Mouse (Mus musculus) limb, embryonic 12.5 days (tissue): ENCODE data around the gene Frmd6. TPM values are rescaled to one million over a fixed set of nuclear protein-coding genes. Genes with fewer than 3 reads are reported as not detected.

ENCODE experiments used
- ATAC-seq: fragments of 200-750 bp; cut with Nextera tagmentation; 2 replicates; pipeline ENCODE4 v1.8.0; 2017; ENCODE audit warnings: low read depth, moderate TSS enrichment; ENCODE audit not compliant: insufficient number of reproducible peaks, insufficient read depth, low FRiP score, low TSS enrichment
- H3K27ac ChIP-seq: fragments of 300-500 bp; sonication (generic); 2 replicates; pipeline ENCODE4 v1.5.1; 2016; ENCODE audit warnings: mild to moderate bottlenecking, moderate library complexity
- H3K27me3 ChIP-seq: fragments of 300-500 bp; sonication (generic); 2 replicates; pipeline ENCODE4 v1.6.1; 2016; ENCODE audit warnings: mild to moderate bottlenecking, moderate library complexity
- H3K36me3 ChIP-seq: fragments of 300-500 bp; sonication (generic); 2 replicates; pipeline ENCODE4 v1.6.1; 2016; ENCODE audit warnings: mild to moderate bottlenecking, moderate library complexity
- H3K4me1 ChIP-seq: fragments of 300-500 bp; sonication (generic); replicated peaks from 2 replicates; pipeline ENCODE4 v1.6.1; 2016
- H3K4me2 ChIP-seq: fragments of 300-500 bp; sonication (generic); 2 replicates; pipeline ENCODE4 v1.6.1; 2016; ENCODE audit warnings: mild to moderate bottlenecking, moderate library complexity
- H3K4me3 ChIP-seq: fragments of 300-500 bp; sonication (generic); replicated peaks from 2 replicates; pipeline ENCODE4 v1.5.1; 2016; ENCODE audit warnings: mild to moderate bottlenecking
- H3K9ac ChIP-seq: fragments of 300-500 bp; sonication (generic); replicated peaks from 2 replicates; pipeline ENCODE4 v1.6.1; 2016; ENCODE audit warnings: mild to moderate bottlenecking, moderate library complexity
- H3K9me3 ChIP-seq: fragments of 300-500 bp; sonication (generic); 2 replicates; pipeline ENCODE4 v1.6.1; 2016; ENCODE audit warnings: mild to moderate bottlenecking, moderate library complexity
- WGBS: fragments of 180-500 bp; shearing (Covaris S2); methylation state at CpG from one replicate; pipeline ENCODE4 v1.1.7; 2016; 5-methylcytosine and 5-hydroxymethylcytosine counted together
- polyA plus RNA-seq: library from polyadenylated mRNA; unstranded; fragments of >200 nt; fragmentation: Nextera tagmentation; extraction: Ambion mirVana; gene quantifications from 2 replicates; pipeline ENCODE4 v1.2.1, GENCODE M21; 2016

Gene Frmd6
- polyA plus RNA-seq, 1 experiment from 2014 or later = 75.1 TPM

DNA sequence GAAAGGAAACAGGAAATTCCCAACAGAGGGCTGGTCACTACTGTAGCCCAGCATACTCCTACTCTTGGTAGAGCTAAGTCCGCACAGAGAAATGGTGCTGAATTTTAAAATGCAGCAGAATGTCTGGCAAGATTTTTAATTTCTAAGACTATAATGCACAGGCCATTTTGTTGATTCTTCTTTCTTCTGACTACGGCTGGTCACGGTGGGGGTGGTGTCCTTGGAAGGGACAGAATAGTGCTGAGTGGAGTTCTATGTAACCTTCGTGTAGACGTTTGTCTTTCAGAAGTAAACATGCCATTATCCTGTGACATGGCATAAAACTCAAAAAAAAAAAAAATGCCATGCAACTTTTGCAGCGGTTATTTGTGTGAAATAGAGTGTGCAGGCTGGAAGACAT is 32.0 kb upstream of the Frmd6 start:
- H3K4me1 ChIP-seq = peaks cover 5% of the 10 kb centered on the region; the same call in 1 of the 2 replicates
- H3K9ac ChIP-seq = no peak overlapping the region
- no peaks in the 10 kb centered on the region for H3K9me3 ChIP-seq
- H3K27me3 ChIP-seq = no peaks in the 10 kb centered on the region
- no peak overlapping the region for H3K4me2 ChIP-seq
- H3K4me3 ChIP-seq = no peak overlapping the region
- no peak for ATAC-seq
- H3K36me3 ChIP-seq = no peaks in the 10 kb centered on the region
- 89% methylated on average over 6 of the region's 6 CpGs for WGBS
- no peak overlapping the region for H3K27ac ChIP-seq

DNA sequence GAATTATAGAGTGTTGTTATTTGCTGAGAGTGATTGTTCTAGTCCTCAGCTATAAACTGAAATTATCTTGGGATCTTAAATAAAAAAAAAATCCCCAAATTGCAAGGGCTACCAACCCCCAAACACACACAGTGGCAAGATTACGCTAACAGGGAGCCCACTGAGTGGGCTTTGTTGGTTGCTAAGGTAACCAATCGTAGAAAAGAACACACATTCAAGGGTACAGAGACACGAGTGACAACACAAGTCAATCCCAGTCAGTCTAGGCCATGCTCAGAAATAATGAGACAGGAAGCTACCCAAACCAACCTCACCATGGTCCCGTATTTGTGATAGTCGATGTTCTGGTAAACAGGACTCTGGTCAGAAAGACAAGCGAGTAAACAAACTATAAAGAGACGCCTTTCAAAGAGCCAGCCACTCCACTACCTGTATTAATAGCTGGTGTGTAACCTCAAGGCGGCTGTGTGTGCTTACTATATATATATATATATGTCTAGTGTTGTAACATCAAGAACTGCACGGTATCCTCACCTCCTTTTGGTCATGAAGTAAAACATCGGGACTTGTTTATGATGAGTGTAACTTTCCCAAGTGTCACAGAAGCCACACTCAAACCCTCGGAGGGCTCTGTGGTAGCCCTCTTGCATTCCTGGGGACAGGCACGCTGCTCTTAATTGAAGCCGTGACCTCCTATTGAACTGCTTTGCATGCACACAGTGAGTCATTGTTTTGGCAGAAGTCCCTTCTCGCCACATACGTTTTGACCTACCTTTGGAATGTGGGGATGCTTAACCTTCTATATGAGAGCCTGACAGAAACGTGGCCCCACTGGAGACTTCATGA is 30.5 kb upstream of the Frmd6 start:
- no peak overlapping the region for H3K9ac ChIP-seq
- ATAC-seq = no peak
- WGBS = 52% methylated on average over 16 of the region's 16 CpGs
- no peaks in the 10 kb centered on the region; the same call in 1 of the 2 replicates for H3K27me3 ChIP-seq
- no peaks in the 10 kb centered on the region for H3K36me3 ChIP-seq
- H3K27ac ChIP-seq = no peak overlapping the region
- no peak overlapping the region for H3K4me3 ChIP-seq
- no peaks in the 10 kb centered on the region for H3K9me3 ChIP-seq
- H3K4me1 ChIP-seq = peaks cover 18% of the 10 kb centered on the region
- no peak overlapping the region for H3K4me2 ChIP-seq

DNA sequence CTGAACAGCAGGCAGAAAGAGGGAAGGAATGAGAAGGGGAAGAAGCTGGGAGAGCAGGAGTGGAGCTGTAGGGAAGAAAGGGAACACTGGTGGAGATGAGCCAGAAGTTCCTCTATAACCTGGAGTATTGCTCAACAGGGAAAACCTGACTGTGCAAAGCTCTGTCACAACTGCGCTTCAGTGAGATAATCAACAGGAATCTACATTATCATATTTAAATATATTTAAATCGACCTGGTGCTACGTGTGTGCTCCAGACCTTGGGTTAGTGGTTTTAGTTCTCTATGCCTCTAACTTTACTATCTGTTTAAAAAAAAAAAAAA is 30.0 kb upstream of the Frmd6 start:
- 82% methylated on average over 3 of the region's 3 CpGs for WGBS
- H3K9me3 ChIP-seq = no peaks in the 10 kb centered on the region
- no peak overlapping the region for H3K4me2 ChIP-seq
- no peak for ATAC-seq
- no peak overlapping the region for H3K27ac ChIP-seq
- H3K36me3 ChIP-seq = no peaks in the 10 kb centered on the region
- no peaks in the 10 kb centered on the region; the same call in 1 of the 2 replicates for H3K27me3 ChIP-seq
- no peak overlapping the region for H3K9ac ChIP-seq
- peaks cover 19% of the 10 kb centered on the region for H3K4me1 ChIP-seq
- H3K4me3 ChIP-seq = no peak overlapping the region

DNA sequence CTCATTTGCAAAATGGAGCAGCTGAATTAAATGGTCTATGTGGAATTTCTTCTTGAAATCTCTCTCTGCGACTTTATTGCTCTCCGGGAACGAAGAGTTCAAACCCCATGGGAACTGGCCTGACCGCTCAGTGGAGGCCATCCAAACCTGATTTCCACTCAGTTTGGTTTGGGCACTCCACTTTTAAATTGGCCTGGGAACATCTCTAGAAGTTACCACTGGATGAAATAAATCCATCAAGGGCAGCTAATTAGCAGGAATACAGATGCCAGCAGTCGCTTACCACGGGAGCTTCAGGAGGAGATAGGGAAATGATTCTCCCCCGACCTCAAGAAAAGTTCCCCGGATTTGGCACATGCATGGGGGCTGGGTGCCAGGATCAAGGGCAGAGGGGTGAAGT is 26.8 kb upstream of the Frmd6 start:
- no peak overlapping the region for H3K4me3 ChIP-seq
- no peak overlapping the region for H3K27ac ChIP-seq
- WGBS = 54% methylated on average over 8 of the region's 8 CpGs
- no peaks in the 10 kb centered on the region; the same call in 1 of the 2 replicates for H3K27me3 ChIP-seq
- no peaks in the 10 kb centered on the region for H3K36me3 ChIP-seq
- no peak for ATAC-seq
- H3K9me3 ChIP-seq = no peaks in the 10 kb centered on the region
- H3K4me2 ChIP-seq = no peak overlapping the region
- H3K4me1 ChIP-seq = peaks cover 19% of the 10 kb centered on the region
- no peak overlapping the region for H3K9ac ChIP-seq

DNA sequence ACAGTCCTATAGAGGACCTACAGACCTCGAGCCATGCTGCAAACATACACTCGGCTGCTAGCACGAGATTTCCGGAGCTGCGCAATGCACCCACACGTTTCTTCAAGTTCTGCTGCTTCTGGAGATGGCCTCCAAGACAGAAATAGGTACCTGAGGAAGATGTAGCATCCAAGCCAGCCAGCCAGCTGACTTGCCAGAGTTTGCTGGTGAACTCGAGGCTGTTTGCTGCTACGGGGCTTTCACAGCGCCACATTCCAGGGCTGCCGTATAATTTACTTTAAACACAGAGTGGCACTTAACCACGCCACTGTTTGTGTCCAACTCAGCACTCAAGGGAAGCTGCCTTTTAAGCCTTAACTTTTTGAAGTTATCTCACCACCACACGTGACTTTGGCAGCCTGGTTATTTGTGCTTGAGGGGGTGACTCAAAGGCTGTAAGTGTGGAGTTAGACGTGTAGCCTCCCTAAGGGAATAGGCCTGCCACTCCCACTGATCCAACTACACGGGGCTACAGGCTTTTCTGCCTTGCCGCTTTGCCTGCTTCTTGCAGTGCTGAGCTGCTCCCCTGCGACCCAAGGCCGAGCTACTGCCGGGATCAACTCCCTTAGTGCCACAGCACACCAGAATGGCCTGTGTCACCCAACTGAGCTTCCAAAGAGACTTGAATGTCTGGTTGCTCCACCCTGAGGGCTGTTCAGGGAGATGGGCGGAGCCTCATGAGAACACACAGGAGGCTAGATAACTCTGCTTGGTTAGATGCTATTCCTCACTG is 25.9 kb upstream of the Frmd6 start:
- ATAC-seq = no peak
- no peak overlapping the region for H3K4me3 ChIP-seq
- peak overlapping the region; percentile 35; the same call in 1 of the 2 replicates for H3K27ac ChIP-seq
- peak overlapping the region; percentile 32 for H3K4me2 ChIP-seq
- no peaks in the 10 kb centered on the region for H3K36me3 ChIP-seq
- H3K9ac ChIP-seq = 0 out of 2 replicates have a peak overlapping the region, but pooled peaks have one; percentile 18
- no peaks in the 10 kb centered on the region; the same call in 1 of the 2 replicates for H3K27me3 ChIP-seq
- peaks cover 19% of the 10 kb centered on the region for H3K4me1 ChIP-seq
- 35% methylated on average over 19 of the region's 19 CpGs for WGBS
- H3K9me3 ChIP-seq = no peaks in the 10 kb centered on the region

DNA sequence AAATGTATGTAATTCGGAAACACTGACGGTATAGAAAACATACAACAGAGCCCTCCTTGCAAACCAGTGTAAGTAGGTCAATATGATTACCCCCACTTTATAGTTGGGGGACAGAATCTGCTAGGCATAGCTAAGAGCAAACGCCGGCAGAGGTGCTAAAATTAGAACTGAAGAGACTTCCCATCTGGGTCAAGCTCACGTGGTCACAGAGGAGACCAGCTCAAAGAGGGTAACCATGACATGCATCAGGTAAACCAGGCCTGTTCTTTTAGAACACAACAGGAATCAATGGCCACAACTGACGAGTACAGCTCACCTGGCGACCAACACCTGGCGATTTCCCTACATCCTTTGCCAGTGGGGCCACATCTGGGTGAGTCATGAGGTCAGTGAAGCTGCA is 25.2 kb upstream of the Frmd6 start:
- no peak for ATAC-seq
- H3K4me3 ChIP-seq = no peak overlapping the region
- H3K27ac ChIP-seq = no peak overlapping the region
- no peak overlapping the region for H3K4me2 ChIP-seq
- H3K36me3 ChIP-seq = no peaks in the 10 kb centered on the region
- H3K9ac ChIP-seq = no peak overlapping the region
- no peaks in the 10 kb centered on the region for H3K9me3 ChIP-seq
- WGBS = 83% methylated on average over 8 of the region's 8 CpGs
- H3K4me1 ChIP-seq = peaks cover 15% of the 10 kb centered on the region
- no peaks in the 10 kb centered on the region; the same call in 1 of the 2 replicates for H3K27me3 ChIP-seq

DNA sequence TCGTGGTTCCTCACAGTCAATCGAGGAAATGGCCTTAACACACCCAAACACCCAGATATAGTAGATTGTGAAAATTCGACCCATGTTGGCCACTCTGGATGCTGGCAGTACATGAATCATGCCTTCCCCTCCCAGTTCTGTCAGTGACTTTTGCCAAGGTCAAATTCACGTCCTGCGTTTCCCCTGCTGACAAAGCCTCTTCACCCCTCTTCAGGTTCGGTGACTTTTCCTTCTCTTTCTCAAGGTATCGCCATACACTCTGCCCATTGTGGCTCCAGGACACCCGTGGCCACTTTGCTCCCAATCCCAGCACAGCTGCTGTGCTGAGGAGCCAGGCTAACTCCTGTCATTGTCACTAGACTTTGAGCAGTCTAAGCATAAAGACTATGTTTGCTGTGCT is 24.0 kb upstream of the Frmd6 start:
- Histone ChIP-seq H3K9me3 (0 out of 2 replicates have a peak, but pooled peaks cover 3% of the 10 kb centered on the region), H3K36me3 (no peaks in the 10 kb centered on the region), H3K9ac (no peak overlapping the region), H3K27ac (no peak overlapping the region), H3K4me1 (peaks cover 14% of the 10 kb centered on the region), H3K27me3 (no peaks in the 10 kb centered on the region; the same call in 1 of the 2 replicates), H3K4me3 (no peak overlapping the region), H3K4me2 (no peak overlapping the region)
- no peak for ATAC-seq
- WGBS = 76% methylated on average over 8 of the region's 8 CpGs

DNA sequence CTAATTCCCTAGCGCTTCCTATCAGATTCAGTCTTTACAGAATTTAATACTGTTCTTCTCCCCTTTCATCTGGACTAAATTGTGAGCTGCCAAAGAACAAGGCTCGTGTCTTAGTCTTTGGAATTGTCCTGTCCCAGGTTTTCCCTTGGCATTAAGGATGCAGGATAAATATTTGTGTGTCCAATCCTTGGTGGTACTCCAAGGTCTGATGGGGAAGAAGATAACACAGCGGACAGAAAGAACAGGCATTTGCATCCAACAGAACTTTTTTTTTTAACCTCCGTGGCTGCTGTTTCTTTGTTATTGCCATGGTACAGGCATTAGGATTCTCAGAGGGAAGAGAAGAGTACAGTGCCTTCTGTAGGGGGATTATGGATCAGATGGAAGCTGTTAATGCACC is 21.8 kb upstream of the Frmd6 start:
- H3K9me3 ChIP-seq = 0 out of 2 replicates have a peak, but pooled peaks cover 3% of the 10 kb centered on the region
- H3K4me2 ChIP-seq = no peak overlapping the region
- no peak overlapping the region for H3K27ac ChIP-seq
- 71% methylated on average over 4 of the region's 4 CpGs for WGBS
- H3K36me3 ChIP-seq = no peaks in the 10 kb centered on the region
- H3K4me1 ChIP-seq = peaks cover 13% of the 10 kb centered on the region
- no peak for ATAC-seq
- no peak overlapping the region for H3K9ac ChIP-seq
- no peak overlapping the region for H3K4me3 ChIP-seq
- no peaks in the 10 kb centered on the region; the same call in 1 of the 2 replicates for H3K27me3 ChIP-seq

DNA sequence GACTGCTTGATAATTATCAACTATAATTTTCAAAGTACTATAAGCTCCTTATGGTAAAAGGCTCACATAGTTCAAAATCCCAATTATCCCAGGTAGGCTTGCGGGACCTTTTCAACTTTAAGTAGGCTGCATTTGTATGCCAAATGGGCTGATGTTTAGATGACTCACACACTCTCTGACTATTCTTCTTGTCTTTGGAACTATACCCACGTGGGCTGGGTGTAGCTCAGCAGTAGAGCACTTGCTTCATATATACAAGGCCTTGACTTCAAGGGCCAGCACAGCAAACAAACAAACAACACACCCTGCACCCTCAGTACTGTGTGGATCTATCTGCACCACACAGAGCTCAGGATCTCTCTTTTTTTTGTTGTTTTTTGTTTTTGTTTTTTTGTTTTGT is 20.3 kb upstream of the Frmd6 start:
- WGBS = 70% methylated on average over 2 of the region's 2 CpGs
- Histone ChIP-seq H3K27ac (no peak overlapping the region), H3K4me3 (no peak overlapping the region), H3K9ac (no peak overlapping the region), H3K27me3 (no peaks in the 10 kb centered on the region), H3K4me1 (no peaks in the 10 kb centered on the region; the same call in 1 of the 2 replicates), H3K36me3 (no peaks in the 10 kb centered on the region), H3K9me3 (0 out of 2 replicates have a peak, but pooled peaks cover 3% of the 10 kb centered on the region), H3K4me2 (no peak overlapping the region)
- ATAC-seq = no peak

DNA sequence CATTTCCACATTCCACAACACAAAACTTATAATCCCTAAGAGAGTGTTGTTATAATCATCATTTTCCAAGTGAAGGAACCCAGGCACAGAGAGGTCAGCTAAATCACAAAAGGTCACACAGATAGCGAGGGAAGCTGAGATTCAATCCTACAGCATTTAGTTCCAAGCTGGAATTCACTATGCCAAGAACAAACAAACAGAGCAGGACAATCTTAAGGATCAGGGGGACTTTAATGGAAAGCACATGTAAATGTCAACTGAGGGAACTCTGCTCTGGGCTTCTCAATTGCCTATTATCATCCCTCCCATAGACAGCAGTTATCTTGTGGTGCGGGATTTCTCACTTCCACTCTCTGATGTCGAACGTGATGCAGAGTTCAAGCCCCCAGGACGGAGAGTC is 17.8 kb upstream of the Frmd6 start:
- no peaks in the 10 kb centered on the region for H3K27me3 ChIP-seq
- H3K4me2 ChIP-seq = no peak overlapping the region
- 0 out of 2 replicates have a peak, but pooled peaks cover 3% of the 10 kb centered on the region for H3K9me3 ChIP-seq
- no peak overlapping the region for H3K9ac ChIP-seq
- no peak for ATAC-seq
- 15% methylated on average over 5 of the region's 5 CpGs for WGBS
- no peaks in the 10 kb centered on the region for H3K36me3 ChIP-seq
- no peak overlapping the region for H3K4me3 ChIP-seq
- no peak overlapping the region for H3K27ac ChIP-seq
- H3K4me1 ChIP-seq = no peaks in the 10 kb centered on the region

DNA sequence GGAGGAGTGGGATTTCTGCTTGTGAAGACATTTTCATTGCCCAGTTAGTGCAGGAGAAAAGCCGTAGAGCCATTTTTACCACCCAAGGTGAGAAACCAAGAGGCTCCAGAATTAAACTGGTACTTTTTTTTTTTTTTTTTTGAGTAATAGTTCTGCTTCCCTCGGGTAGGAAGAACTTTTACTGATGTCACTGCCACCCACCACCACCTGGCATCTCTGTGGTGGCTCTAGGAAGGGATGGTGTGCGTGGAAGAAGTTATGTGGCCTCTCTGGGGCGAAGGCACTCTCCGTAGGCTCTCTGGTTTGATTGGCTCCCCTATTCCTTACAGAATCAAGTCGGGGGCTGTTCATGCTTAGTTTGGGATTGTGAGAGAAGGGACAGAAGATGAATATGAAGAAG is 17.3 kb upstream of the Frmd6 start:
- no peaks in the 10 kb centered on the region for H3K4me1 ChIP-seq
- no peak overlapping the region for H3K4me2 ChIP-seq
- no peaks in the 10 kb centered on the region for H3K27me3 ChIP-seq
- no peak overlapping the region for H3K9ac ChIP-seq
- ATAC-seq = no peak
- no peak overlapping the region for H3K27ac ChIP-seq
- H3K36me3 ChIP-seq = no peaks in the 10 kb centered on the region
- H3K4me3 ChIP-seq = no peak overlapping the region
- 0 out of 2 replicates have a peak, but pooled peaks cover 3% of the 10 kb centered on the region for H3K9me3 ChIP-seq
- WGBS = 49% methylated on average over 6 of the region's 6 CpGs
